Mouse (Mus musculus) bone marrow, adult 2 months (tissue): ENCODE measurements around the gene Itih5.

Source experiments
- CTCF ChIP-seq: fragments of 200-500 bp; IDR thresholded peaks from 2 replicates; pipeline ENCODE4 v1.5.1; 2011; ENCODE audit warnings: low read length, control low read depth; ENCODE audit not compliant: control insufficient read depth, insufficient read depth
- POLR2A ChIP-seq: fragments of 200-500 bp; IDR thresholded peaks from 2 replicates; pipeline ENCODE4 v1.6.1; 2011; ENCODE audit warnings: low read depth, mild to moderate bottlenecking, control low read depth, low read length, borderline replicate concordance; ENCODE audit not compliant: control insufficient read depth

- TF ChIP-seq CTCF: no peak
- no peak for TF ChIP-seq POLR2A
These were observed 103.6 kb downstream of the Itih5 start for GRCm38 (mm10) chr2:10256949-10257348.
